Mouse (Mus musculus): ENCODE data around the gene Lin28a.

- TF ChIP-seq CTCF (IDR thresholded peaks at IDR 0.05; ENCODE audit: insufficient read depth, low read depth, low read length), result no peak
- TF ChIP-seq POLR2A (IDR thresholded peaks at IDR 0.05; ENCODE audit: insufficient read depth, low read depth, low read length), result no peak
These were observed 1.9 kb downstream of the Lin28a start for GRCm38 (mm10) chr4:134016767-134017166.
